Mouse (Mus musculus): ENCODE data around the gene Otop3.

Gene Otop3

GRCm38 (mm10) chr11:115319704-115320383 lies 14.7 kb upstream of the Otop3 start:
- no peak for DNase-seq

GRCm38 (mm10) chr11:115321906-115322693 lies 12.4 kb upstream of the Otop3 start, which contains the start of gene Ush1g:
Ush1g (minus strand) TSS chr11:115322041.
- peak in 1 of 2 experiments; percentile 33 for DNase-seq

GRCm38 (mm10) chr11:115323354-115323753 lies 11.2 kb upstream of the Otop3 start:
- DNase-seq: no peak

GRCm38 (mm10) chr11:115326730-115327129 lies 7.8 kb upstream of the Otop3 start:
- DNase-seq: no peak

- DNase-seq: no peak
Measured at GRCm38 (mm10) chr11:115329339-115329738, 5.2 kb upstream of the Otop3 start.

GRCm38 (mm10) chr11:115335223-115335622 lies 692 bp downstream of the Otop3 start:
- peak in 1 of 2 experiments; percentile 38 for DNase-seq

- no peak for DNase-seq
Measured at GRCm38 (mm10) chr11:115336115-115336514, 1.6 kb downstream of the Otop3 start.

- DNase-seq: peak; percentile 32 to 38
Measured at GRCm38 (mm10) chr11:115337350-115337749, 2.8 kb downstream of the Otop3 start.

- no peak for DNase-seq
Measured at GRCm38 (mm10) chr11:115337826-115338225, 3.3 kb downstream of the Otop3 start.

- no peak for DNase-seq
Measured at GRCm38 (mm10) chr11:115341246-115341645, 6.7 kb downstream of the Otop3 start.

GRCm38 (mm10) chr11:115341866-115342265 lies 7.3 kb downstream of the Otop3 start:
- no peak for DNase-seq

- DNase-seq: no peak
Measured at GRCm38 (mm10) chr11:115344967-115345366, 10.4 kb downstream of the Otop3 start.

- DNase-seq: no peak
Measured at GRCm38 (mm10) chr11:115345515-115345914, 11.0 kb downstream of the Otop3 start.

GRCm38 (mm10) chr11:115348681-115349248 lies 14.2 kb downstream of the Otop3 start:
- no peak for DNase-seq

GRCm38 (mm10) chr11:115349976-115350375 lies 15.4 kb downstream of the Otop3 start:
- DNase-seq: no peak

- no peak for DNase-seq
Measured at GRCm38 (mm10) chr11:115353375-115353774, 18.8 kb downstream of the Otop3 start.

GRCm38 (mm10) chr11:115354183-115354582 lies 19.7 kb downstream of the Otop3 start:
- DNase-seq: peak in 1 of 2 experiments; percentile 60

GRCm38 (mm10) chr11:115358468-115358867 lies 23.9 kb downstream of the Otop3 start:
- peak; percentile 66 to 76 for DNase-seq

GRCm38 (mm10) chr11:115359293-115359692 lies 24.8 kb downstream of the Otop3 start:
- no peak for DNase-seq

- no peak for DNase-seq
Measured at GRCm38 (mm10) chr11:115359726-115360125, 25.2 kb downstream of the Otop3 start.

- no peak for DNase-seq
Measured at GRCm38 (mm10) chr11:115364136-115364535, 29.6 kb downstream of the Otop3 start.

GRCm38 (mm10) chr11:115366039-115366705 lies 31.6 kb downstream of the Otop3 start:
- DNase-seq: no peak

Data from kidney, adult 8-10 months (tissue).